Mouse (Mus musculus) natural killer cell, adult 2 months (primary cell): ENCODE measurements around the gene Ly6g6e.
A peak's percentile ranks its signal among the peaks of the same experiment; 100 is the strongest.
"Not testable (repeated sequence)": the region's sequence is repeated elsewhere in the genome, so short reads cannot be mapped to it uniquely, and the experiment has no call there.

Experiments used
- DNase-seq, 2 experiments: peaks; one replicate each; pipeline ENCODE4 v3.0.0; 2022; ENCODE audit warnings: low spot score in 2 of 2

The Ly6g6e gene

GRCm38 (mm10) chr17:35076507-35077176 is at the start of gene Ly6g6e:
TSS of gene Ly6g6e (plus strand) at chr17:35076902.
- no peak for DNase-seq

GRCm38 (mm10) chr17:35027277-35028068 is 49.2 kb upstream of the Ly6g6e start, which contains the start of gene Sapcd1:
TSS of gene Sapcd1 (minus strand) at chr17:35028016.
- DNase-seq = no peak

GRCm38 (mm10) chr17:35028315-35028714 is 48.4 kb upstream of the Ly6g6e start:
- DNase-seq = no peak

- peak; percentile 55 to 67 for DNase-seq
Measured at GRCm38 (mm10) chr17:35029691-35030532, 46.8 kb upstream of the Ly6g6e start.

GRCm38 (mm10) chr17:35031272-35031671 is 45.4 kb upstream of the Ly6g6e start:
- DNase-seq = no peak

GRCm38 (mm10) chr17:35031880-35032279 is 44.8 kb upstream of the Ly6g6e start:
- DNase-seq = no peak

GRCm38 (mm10) chr17:35032323-35032870 is 44.3 kb upstream of the Ly6g6e start:
- no peak for DNase-seq

GRCm38 (mm10) chr17:35033703-35034102 is 43.0 kb upstream of the Ly6g6e start:
- DNase-seq = not testable (repeated sequence)

GRCm38 (mm10) chr17:35034896-35035295 is 41.8 kb upstream of the Ly6g6e start:
- DNase-seq = no peak

- DNase-seq = no peak
Measured at GRCm38 (mm10) chr17:35039121-35039873, 37.4 kb upstream of the Ly6g6e start.

GRCm38 (mm10) chr17:35043794-35044193 is 32.9 kb upstream of the Ly6g6e start:
- DNase-seq = no peak

GRCm38 (mm10) chr17:35044904-35045806 is 31.5 kb upstream of the Ly6g6e start:
- no peak for DNase-seq

- DNase-seq = no peak
Measured at GRCm38 (mm10) chr17:35045807-35046680, 30.7 kb upstream of the Ly6g6e start.

GRCm38 (mm10) chr17:35046681-35047455 is 29.8 kb upstream of the Ly6g6e start, which contains the start of gene Msh5:
TSS of gene Msh5 (minus strand) at chr17:35046745.
- peak; percentile 95 to 96 for DNase-seq

GRCm38 (mm10) chr17:35047688-35048087 is 29.0 kb upstream of the Ly6g6e start:
- no peak for DNase-seq

- no peak for DNase-seq
Measured at GRCm38 (mm10) chr17:35048149-35048931, 28.4 kb upstream of the Ly6g6e start.

GRCm38 (mm10) chr17:35048932-35049440 is 27.7 kb upstream of the Ly6g6e start:
- DNase-seq = no peak
